Mouse (Mus musculus) splenic B cell, adult 2 months (primary cell): ENCODE data around the gene Acot7.

Experiments used
- DNase-seq: peaks from one replicate; pipeline ENCODE4 v3.0.0-alpha.2; 2011; ENCODE audit warnings: low read depth, low spot score
- H3K27me3 ChIP-seq: 2 replicates; pipeline ENCODE4 v1.6.1; 2012; ENCODE audit warnings: mild to moderate bottlenecking, low read length, moderate library complexity, mixed read lengths; ENCODE audit not compliant: control insufficient read depth, poor library complexity, insufficient read depth, severe bottlenecking
- H3K36me3 ChIP-seq: 2 replicates; pipeline ENCODE4 v1.6.1; 2012; ENCODE audit warnings: mild to moderate bottlenecking, low read length, moderate library complexity, mixed read lengths; ENCODE audit not compliant: control insufficient read depth, poor library complexity, insufficient read depth, severe bottlenecking

Gene Acot7

DNA sequence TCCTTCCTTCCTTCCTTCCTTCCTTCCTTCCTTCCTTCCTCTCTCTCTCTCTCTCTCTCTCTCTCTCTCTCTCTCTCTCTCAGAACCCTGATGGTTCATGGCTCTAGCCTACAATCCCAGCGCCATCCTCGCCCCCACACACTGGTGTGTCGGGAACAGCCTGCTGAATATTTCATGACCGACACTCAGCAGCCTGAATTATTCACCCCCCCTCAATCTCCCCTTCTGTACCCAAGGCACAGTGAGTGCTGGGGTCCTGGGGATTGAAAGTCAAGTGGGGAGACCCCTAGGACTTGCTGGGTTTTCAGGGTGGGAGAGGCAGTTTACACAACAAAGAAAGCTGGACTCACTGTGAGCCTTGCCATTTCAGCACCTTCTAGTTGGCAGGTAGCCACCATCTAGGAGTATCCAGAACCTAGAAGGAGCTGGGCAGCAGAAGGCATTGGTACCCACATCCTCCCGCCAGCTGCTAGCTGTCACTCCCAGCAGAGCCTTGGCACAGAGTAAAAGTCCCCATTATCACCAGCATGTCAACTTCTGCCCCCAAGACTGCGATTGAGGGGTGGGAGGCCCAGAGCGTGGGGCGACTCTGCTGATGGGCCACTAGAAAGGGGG lies 36.3 kb upstream of the Acot7 start:
- Histone ChIP-seq H3K36me3 (no peaks in the 10 kb centered on the region), H3K27me3 (no peaks in the 10 kb centered on the region; the same call in none of the 2 replicates)
- no peak for DNase-seq

DNA sequence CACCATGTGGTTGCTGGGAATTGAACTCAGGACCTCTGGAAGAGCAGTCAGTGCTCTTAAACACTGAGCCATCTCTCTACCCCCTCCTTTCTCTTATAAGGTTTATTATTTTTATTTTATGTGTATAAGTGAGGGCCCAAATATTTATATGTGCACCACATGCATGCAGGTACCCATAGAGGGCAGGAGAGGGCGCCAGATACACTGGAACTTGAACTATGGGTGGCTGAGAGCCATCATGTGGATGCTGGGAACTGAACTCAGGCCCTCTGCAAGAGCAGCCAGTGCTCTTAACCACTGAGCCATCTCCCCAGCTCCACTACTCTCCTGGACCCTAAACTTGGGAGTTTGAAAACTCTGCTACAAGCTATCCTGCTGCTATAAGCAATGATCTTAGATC lies 34.3 kb upstream of the Acot7 start:
- H3K27me3 ChIP-seq, result no peaks in the 10 kb centered on the region; the same call in 1 of the 2 replicates
- DNase-seq, result no peak
- H3K36me3 ChIP-seq, result no peaks in the 10 kb centered on the region

GRCm38 (mm10) chr4:152145473-152145872 lies 32.5 kb upstream of the Acot7 start:
- H3K27me3 ChIP-seq, result no peaks in the 10 kb centered on the region
- H3K36me3 ChIP-seq, result no peaks in the 10 kb centered on the region
- DNase-seq, result no peak

DNA sequence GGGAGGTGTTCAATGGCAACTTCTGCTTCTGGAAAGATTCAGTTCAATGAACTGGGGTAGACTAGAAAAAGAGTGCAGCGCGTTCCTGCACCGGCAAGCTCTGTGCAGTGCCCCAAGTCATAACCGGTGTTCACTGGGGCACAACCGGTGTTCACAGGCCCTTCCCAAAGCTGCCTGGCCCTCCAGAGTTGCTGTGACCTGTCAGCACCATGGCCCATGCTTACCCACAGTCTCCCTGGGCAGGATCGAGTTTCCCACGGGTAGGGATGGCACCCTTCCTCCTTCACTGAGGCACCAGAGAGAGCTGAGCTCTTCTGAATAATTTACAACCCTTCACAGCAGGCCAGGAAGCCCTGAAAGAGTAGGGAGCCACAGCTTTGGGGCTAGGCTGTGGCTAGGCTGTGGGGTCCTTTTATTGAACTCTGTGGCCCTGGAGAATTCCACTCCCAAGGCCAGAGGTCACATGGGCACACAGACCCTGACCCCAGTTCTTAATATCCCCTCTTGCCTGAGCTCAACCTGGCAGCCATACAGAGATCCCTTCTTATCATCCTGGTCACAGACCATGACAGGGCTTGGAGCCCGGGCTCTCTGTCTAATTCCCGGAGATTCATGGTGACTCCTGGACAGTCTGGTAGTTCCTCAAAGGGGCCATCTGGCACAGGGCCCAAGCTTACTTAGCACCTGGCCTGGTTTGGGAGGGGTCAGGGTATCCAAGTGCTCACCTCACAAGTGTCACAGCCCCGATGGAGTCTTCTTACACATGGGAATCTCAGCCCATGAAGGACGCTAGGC lies 31.7 kb upstream of the Acot7 start:
- H3K27me3 ChIP-seq, result no peaks in the 10 kb centered on the region
- no peak for DNase-seq
- H3K36me3 ChIP-seq, result no peaks in the 10 kb centered on the region

DNA sequence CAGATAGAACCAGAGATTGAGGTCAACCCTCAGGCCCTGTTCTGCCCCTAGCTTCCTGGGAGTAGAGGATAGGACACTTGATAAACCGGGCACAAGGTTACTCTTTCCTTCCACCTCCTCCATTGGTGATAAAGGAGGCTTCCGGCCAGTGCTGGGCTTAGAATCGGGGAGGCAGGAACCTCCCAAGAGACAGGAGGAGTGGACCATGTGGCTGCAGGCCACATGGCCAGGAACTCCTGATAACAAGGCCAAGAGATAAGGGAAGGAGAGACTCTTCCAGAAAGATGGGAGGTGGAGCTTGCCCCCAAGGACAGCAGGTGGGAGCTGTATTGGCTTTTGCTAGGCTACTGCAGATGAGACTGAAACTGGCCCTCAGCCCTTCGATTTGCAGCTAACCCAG lies 27.4 kb upstream of the Acot7 start:
- no peaks in the 10 kb centered on the region for H3K36me3 ChIP-seq
- DNase-seq, result no peak
- no peaks in the 10 kb centered on the region for H3K27me3 ChIP-seq

- Histone ChIP-seq H3K27me3 (no peaks in the 10 kb centered on the region), H3K36me3 (no peaks in the 10 kb centered on the region)
- DNase-seq, result no peak
Observed at GRCm38 (mm10) chr4:152151451-152151965, 26.4 kb upstream of the Acot7 start.

GRCm38 (mm10) chr4:152151966-152152544 lies 25.9 kb upstream of the Acot7 start, which contains the start of gene Espn:
Gene Espn (minus strand): TSS chr4:152152371.
- Histone ChIP-seq H3K36me3 (no peaks in the 10 kb centered on the region), H3K27me3 (no peaks in the 10 kb centered on the region)
- peak; percentile 47 for DNase-seq

- no peaks in the 10 kb centered on the region for H3K36me3 ChIP-seq
- peak; percentile 96 for DNase-seq
Observed at GRCm38 (mm10) chr4:152153771-152154177, 24.2 kb upstream of the Acot7 start.

GRCm38 (mm10) chr4:152155019-152155418 lies 22.9 kb upstream of the Acot7 start:
- Histone ChIP-seq H3K27me3 (no peaks in the 10 kb centered on the region), H3K36me3 (no peaks in the 10 kb centered on the region)
- no peak for DNase-seq

More at GRCm38 (mm10) chr4:152153771-152154177, 24.2 kb upstream of the Acot7 start:
- H3K27me3 ChIP-seq, result no peaks in the 10 kb centered on the region

DNA sequence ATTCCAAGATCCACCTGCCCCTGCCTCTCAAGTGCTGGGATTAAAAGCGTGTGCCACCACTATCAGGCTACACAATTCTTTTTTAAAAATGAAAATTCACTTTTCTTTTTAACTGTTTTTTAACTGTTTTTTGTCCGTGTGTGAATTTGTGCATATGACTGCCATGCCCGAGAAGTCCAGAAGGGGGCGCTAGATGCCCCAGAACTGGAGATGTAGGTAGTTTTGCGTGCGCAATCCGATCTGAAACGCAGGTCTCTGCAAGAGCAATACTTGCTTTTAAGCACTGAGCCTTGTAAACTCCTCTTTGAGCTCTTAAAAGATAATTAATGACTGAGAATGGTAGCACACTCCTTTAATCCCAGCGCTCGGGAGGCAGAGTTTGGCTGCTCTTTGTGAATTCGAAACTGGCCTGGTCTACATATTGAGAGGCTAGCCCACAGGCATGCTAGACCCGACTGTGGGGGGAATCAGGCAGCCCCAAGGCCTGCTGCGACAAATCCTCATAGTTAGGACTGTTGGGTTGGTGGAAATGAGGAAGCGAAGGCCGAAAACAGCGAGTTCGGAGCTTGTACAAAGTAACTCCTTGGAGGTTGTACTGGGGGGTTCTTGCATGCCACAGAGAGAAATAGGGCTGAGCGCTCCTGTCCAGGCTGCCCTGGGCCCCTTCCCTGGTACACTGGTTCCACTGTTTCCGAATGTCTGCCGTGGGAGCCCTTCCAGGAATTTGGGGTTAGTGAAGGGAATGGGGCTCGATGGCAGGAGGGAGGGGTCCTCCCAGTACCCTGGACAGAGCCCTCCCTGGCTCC lies 20.0 kb upstream of the Acot7 start:
- peak; percentile 79 for DNase-seq
- Histone ChIP-seq H3K36me3 (no peaks in the 10 kb centered on the region), H3K27me3 (0 out of 2 replicates have a peak, but pooled peaks cover 2% of the 10 kb centered on the region)

DNA sequence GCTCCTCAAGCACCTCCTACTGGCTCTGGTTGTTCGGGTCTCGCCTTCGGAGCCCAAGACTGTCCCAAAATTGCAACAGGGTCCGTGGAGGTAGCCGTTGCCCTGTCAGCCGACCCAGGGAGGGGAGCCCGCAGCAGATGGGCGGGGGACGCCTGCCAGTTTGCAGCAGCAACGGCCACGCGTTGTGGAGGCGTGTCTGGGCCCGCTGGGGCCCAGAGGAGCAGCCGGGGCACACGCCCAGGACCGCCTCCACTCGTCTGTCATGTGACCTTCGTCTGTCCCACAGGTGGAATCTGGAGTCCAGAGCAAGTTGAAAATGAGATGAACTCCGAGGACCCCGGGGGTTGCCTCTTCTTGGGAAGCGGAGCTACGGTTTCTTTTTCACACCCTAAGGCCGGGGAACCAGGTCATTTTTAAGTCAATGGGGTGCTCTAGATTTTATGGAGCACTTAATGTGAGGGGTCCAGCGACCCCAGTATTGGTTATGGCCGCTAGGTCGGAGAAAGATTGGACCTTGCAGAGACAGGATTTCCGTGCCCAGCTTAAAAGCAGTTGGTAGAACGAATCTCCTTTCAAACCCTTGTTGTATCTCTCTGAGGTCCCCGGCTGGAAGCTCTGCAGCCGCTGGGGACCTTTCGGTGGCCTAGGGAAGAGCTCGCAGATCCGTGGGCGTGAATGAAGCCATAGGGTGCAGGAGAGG lies 19.2 kb upstream of the Acot7 start, which contains the start of gene Hes2:
TSS of gene Hes2 (plus strand) at position 283 of the 700 bp plus-strand sequence.
- Histone ChIP-seq H3K27me3 (0 out of 2 replicates have a peak, but pooled peaks cover 2% of the 10 kb centered on the region), H3K36me3 (no peaks in the 10 kb centered on the region)
- no peak for DNase-seq

GRCm38 (mm10) chr4:152159285-152159678 lies 18.7 kb upstream of the Acot7 start:
- Histone ChIP-seq H3K36me3 (no peaks in the 10 kb centered on the region), H3K27me3 (0 out of 2 replicates have a peak, but pooled peaks cover 2% of the 10 kb centered on the region)
- no peak for DNase-seq

GRCm38 (mm10) chr4:152160748-152161147 lies 17.2 kb upstream of the Acot7 start:
- DNase-seq, result no peak
- no peaks in the 10 kb centered on the region for H3K36me3 ChIP-seq
- H3K27me3 ChIP-seq, result 0 out of 2 replicates have a peak, but pooled peaks cover 2% of the 10 kb centered on the region

DNA sequence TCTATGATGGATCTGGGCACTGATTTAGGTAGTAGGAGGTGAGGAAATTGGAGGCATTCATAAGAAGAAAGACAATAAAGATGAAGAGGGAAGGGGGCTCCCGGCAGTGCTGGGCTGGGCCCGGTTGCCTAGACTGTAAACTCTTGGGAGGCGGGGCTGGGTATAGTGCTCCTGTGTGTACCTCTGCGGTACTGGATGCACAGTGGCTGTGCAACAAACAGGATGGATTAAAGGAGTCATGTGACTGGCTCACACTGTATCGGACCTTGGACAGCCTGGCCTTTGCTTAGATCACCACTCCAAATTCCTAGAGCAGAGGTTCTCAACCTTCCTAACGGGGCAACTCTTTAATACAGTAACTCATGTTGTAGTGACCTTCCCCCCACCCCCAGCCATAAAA lies 16.3 kb upstream of the Acot7 start:
- Histone ChIP-seq H3K27me3 (0 out of 2 replicates have a peak, but pooled peaks cover 2% of the 10 kb centered on the region), H3K36me3 (no peaks in the 10 kb centered on the region)
- no peak for DNase-seq
